Mouse (Mus musculus) urinary bladder, postnatal 0 days (tissue): Measurements from ENCODE around the gene Frmd8. TPM values are rescaled to one million over a fixed set of nuclear protein-coding genes. Genes with fewer than 3 reads are reported as not detected.

Source experiments
- polyA plus RNA-seq: library from polyadenylated mRNA; unstranded; fragments of >200 nt; fragmentation: Nextera tagmentation; extraction: Ambion mirVana; gene quantifications from 2 replicates; pipeline ENCODE4 v1.2.1, GENCODE M21; 2015

The Frmd8 gene
- polyA plus RNA-seq = 14.8 and 15.1 TPM in 2 replicates

DNA sequence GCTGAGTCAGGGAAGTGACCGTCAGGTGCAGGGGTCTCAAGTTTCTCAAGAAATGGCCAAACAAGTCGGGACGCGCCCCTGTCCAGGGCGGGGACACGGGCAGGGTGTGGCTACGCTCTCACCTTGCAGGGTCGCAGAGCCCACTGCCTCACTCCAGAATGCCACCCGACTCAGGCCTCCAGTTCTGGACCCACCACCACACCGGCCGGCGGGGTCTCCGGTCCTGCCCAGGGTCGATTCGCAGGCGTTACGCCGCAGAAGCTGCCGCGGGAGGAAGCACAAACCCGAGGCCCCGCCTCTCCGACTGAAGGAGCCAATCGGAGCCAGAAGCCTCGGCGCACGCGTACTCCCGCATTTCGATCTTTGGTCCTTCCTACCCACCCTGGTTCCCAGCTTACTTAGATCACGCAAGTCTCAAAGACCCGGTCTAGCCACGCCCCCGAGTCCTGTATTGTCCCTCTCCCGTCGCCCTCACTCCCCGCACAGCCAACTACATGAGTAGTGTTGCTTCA, at the start of gene Frmd8:
Frmd8 (minus strand) TSS at position 306 of the 512 bp plus-strand sequence.

DNA sequence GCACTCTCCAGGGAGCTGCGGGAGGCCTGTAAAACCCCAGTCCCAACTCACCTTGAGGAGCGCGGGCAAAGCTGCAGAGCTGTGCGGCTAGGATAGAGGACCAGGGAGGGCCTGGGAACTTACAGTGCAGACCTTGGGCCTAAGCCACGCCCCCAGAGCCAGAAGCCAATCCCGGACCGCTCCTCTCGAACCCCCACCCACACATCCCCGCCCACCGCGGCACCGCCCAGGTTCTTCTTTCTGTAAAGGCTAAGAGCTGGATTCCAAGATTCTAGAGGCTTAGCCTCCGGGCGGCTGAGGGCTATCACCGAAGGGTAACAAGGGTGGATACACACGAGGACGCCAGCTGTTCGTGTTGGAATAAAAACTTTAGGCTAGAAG, 49.6 kb upstream of the Frmd8 start, which contains the start of gene Cdc42ep2:
Cdc42ep2 (minus strand) TSS at position 104 of the 381 bp plus-strand sequence.

DNA sequence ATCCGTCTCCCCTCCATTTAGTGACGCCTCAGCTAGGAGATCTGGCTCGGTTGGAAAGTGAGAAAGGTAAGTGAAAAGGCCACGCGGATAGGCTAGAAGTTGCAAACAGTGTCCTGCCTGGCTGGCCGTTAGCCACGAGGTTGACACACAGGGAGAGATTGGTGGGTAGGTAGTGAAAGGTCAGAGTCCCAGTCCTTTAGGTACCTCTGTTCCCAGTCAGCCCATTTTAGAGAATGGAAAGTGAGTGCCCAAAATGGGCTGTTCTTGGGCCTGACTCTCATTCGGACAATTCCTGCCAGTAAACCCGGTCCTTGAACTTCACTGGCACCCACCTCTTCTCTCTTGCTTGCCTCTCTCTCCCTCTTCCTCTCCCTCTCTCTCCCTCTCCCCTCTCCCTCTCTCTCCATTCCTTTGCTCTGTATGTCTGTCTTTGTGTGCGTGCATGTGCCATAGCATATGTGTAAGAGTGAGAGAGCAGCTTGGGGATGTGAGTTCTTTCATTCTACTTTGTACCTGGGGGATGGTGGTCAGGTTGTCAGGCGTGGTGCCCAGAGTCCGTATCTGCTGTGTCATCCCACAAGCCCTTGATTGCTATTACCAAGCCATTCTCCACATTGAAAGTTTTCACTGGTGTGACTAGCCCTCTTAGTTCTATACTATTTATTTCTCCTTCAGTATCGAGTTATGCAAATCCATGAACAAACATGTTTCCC, 38.1 kb upstream of the Frmd8 start, which contains the start of gene Dpf2:
Dpf2 (minus strand) TSS at position 4 of the 713 bp plus-strand sequence.

DNA sequence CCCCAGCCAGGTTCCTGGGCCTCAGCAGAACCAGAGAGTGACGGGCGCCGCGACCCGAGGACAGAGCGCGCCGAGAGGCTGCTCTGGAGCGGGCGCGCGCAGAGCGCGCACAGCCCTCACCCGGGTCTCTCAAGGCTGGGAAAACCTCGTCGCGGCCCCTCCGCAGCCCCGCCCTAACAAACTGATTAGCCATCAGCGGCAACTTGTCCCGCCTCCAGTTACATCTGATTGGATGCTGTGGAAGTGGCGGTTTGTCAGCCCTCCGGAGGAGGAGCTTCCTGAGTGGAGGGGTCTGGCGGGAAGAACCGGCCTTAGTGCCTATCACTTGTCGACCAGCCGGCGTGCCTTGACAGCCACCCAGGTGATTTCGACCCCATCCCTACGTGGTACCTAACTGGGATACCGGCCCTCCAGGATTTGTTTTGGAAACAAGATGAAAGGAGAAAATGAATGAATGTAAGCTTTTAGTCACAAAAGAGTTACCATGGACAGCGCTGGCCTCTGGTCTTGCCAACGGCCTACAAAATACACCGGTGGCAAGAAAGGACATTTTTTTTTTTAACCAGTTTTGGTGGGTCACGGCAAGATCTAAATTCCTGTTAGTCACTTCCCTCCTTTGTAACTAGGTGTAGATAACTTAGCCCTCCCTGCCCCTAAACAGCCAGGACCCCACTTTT, 19.1 kb upstream of the Frmd8 start, which contains the start of gene Tigd3:
Tigd3 (minus strand) TSS at position 148 of the 677 bp plus-strand sequence.

DNA sequence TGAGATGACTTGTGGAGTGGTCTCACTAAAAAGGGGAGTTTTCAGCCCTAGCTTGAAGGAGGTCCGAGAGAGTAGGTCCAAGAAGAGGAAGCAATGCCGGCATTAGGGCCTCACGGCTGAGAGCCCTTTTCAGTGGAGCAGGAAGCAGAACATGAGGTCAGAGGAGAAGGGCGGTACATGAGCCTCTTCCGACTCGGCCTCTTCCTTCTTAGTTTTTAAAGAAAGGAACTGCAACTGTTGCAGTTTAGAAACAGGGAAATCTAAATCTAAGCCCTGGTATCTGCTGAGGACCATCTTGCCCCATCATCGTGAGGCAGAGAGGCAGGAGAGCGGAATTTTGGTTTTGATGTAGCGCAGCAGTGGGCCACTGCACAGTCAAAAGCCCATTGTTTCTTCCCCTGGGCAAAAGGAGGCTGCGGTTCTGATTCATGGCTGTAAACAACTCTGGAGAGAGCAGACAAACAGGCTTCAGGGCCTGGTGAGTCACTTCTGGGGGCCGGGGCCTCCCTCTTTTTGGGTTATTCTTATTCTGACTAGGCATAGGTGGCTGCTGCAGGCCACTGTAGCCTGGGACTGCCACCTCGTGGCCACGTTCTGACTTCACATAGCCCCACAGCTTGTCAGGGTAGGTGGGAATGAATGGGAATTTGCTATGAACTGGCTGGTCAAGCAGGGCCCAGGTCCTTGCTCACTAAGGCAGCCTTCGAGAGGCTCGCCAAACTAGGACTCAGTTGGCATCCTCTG, 2.7 kb upstream of the Frmd8 start, which contains the start of gene Slc25a45:
Slc25a45 (plus strand) TSS at position 191 of the 744 bp plus-strand sequence.

Other genes with a start within 250 kb of the Frmd8 start
- 38.5 and 43.5 TPM in 2 replicates for gene Rela, start 237.8 kb downstream of the Frmd8 start, polyA plus RNA-seq
- 14.1 and 14.4 TPM in 2 replicates for gene Sipa1, start 211.6 kb downstream of the Frmd8 start, polyA plus RNA-seq
- 11.8 and 12.4 TPM in 2 replicates for gene Map3k11, start 186.5 kb downstream of the Frmd8 start, polyA plus RNA-seq
- 8.9 and 9.8 TPM in 2 replicates for gene Pcnx3, start 186.4 kb downstream of the Frmd8 start, polyA plus RNA-seq
- 0.33 and 0.46 TPM in 2 replicates for gene Kcnk7, start 170.9 kb downstream of the Frmd8 start, polyA plus RNA-seq
- gene Ehbp1l1, start 149.0 kb downstream of the Frmd8 start, polyA plus RNA-seq = 120 and 126 TPM in 2 replicates
- 52.4 and 60.2 TPM in 2 replicates for gene Fam89b, start 145.6 kb downstream of the Frmd8 start, polyA plus RNA-seq
- 27.7 and 29.5 TPM in 2 replicates for gene Ltbp3, start 134.4 kb downstream of the Frmd8 start, polyA plus RNA-seq
- 62.1 and 63.5 TPM in 2 replicates for gene Scyl1, start 103.9 kb downstream of the Frmd8 start, polyA plus RNA-seq
- 3.7 and 4.5 TPM in 2 replicates for gene Slc25a45, start 2.5 kb upstream of the Frmd8 start, polyA plus RNA-seq
- 0.47 and 0.54 TPM in 2 replicates for gene Tigd3, start 18.9 kb upstream of the Frmd8 start, polyA plus RNA-seq
- gene Dpf2, start 37.7 kb upstream of the Frmd8 start, polyA plus RNA-seq = 52.6 and 59.0 TPM in 2 replicates
- gene Cdc42ep2, start 49.5 kb upstream of the Frmd8 start, polyA plus RNA-seq = 18.8 and 20.3 TPM in 2 replicates
- 41.8 and 42.6 TPM in 2 replicates for gene Pola2, start 88.9 kb upstream of the Frmd8 start, polyA plus RNA-seq
- gene Slc22a20, start 110.9 kb upstream of the Frmd8 start, polyA plus RNA-seq = 0.31 and 0.34 TPM in 2 replicates
- 30.2 and 32.8 TPM in 2 replicates for gene Capn1, start 140.6 kb upstream of the Frmd8 start, polyA plus RNA-seq
- 16.7 and 19.3 TPM in 2 replicates for gene Syvn1, start 171.3 kb upstream of the Frmd8 start, polyA plus RNA-seq
- 29.8 and 33.9 TPM in 2 replicates for gene Mrpl49, start 182.5 kb upstream of the Frmd8 start, polyA plus RNA-seq
- gene Fau, start 182.6 kb upstream of the Frmd8 start, polyA plus RNA-seq = 611 and 659 TPM in 2 replicates
- gene Znhit2, start 185.9 kb upstream of the Frmd8 start, polyA plus RNA-seq = 27.6 and 28.5 TPM in 2 replicates
- 14.6 and 19.7 TPM in 2 replicates for gene Tm7sf2, start 193.1 kb upstream of the Frmd8 start, polyA plus RNA-seq
- gene Vps51, start 202.0 kb upstream of the Frmd8 start, polyA plus RNA-seq = 37.0 and 41.4 TPM in 2 replicates
- not detected in 2 replicates for gene Tmem262, start 204.8 kb upstream of the Frmd8 start, polyA plus RNA-seq
- gene Gm28374, start 207.0 kb upstream of the Frmd8 start, polyA plus RNA-seq = 0.35 and 0.64 TPM in 2 replicates
- 46.9 and 47.9 TPM in 2 replicates for gene Zfpl1, start 209.7 kb upstream of the Frmd8 start, polyA plus RNA-seq
- 4.7 and 8.0 TPM in 2 replicates for gene Cdca5, start 209.7 kb upstream of the Frmd8 start, polyA plus RNA-seq
- gene AC131692.1, start 219.1 kb upstream of the Frmd8 start, polyA plus RNA-seq = not detected in 2 replicates
- 0.08 TPM in 1 of 2 replicates, not detected in the other for gene Naaladl1, start 230.5 kb upstream of the Frmd8 start, polyA plus RNA-seq
- gene Sac3d1, start 243.4 kb upstream of the Frmd8 start, polyA plus RNA-seq = 23.3 and 26.6 TPM in 2 replicates